Comparison of ENCODE assay signal across 14 mouse cellular contexts in the genomic region with DNA sequence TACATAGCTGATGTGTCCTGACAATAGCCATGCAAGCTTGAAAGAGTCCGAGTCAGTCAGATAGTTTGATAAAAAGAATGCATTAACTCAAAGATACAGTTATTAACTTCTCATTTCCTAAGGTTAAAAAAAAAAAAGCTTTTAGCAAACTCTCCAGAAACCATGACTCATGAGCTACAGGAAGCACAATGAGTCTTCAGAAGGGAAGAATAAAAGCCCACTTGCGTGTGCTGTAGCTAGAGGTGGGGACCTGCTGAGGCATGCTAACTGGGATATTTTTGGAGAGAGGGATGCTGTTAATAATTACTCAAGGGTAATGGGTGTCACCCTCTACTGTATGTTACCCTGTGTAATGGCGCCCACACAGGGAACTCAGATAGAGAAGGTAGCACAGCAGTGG.
"Had no signal": no experiment of that assay in that cellular context is flagged by ENCODE, and none has a peak within 500 bp of the region (broad histone marks: within the 10 kb centered on the region; RNA-seq: fewer than 3 reads in every experiment).

No protein-coding gene starts in this region.

- ATAC-seq: liver, postnatal 0 days; lung, postnatal 0 days; midbrain, embryonic 16.5 days had no signal

- DNase-seq: liver, postnatal 0 days; lung, adult 2 months; lung, postnatal 14 days; lung, postnatal 36 days; midbrain, embryonic 14.5 days; retina, postnatal 1 day; right cerebral cortex, adult 18-20 months; right cerebral cortex, postnatal 25 days; right cerebral cortex, postnatal 4 days; thymus, adult 2 months; thymus, postnatal 25 days; thymus, postnatal 4 days had no signal
